Mouse (Mus musculus) c-Kit-positive CD71-negative TER-119-negative erythroid progenitor cells, embryonic 14.5 days (primary cell): Measurements from ENCODE around the gene Arap2.

Experiments
- DNase-seq: peaks from one replicate; pipeline ENCODE4 v3.0.0-alpha.2; 2013; ENCODE audit warnings: low read depth

Arap2 gene

GRCm38 (mm10) chr5:62622848-62623479 lies 143.0 kb downstream of the Arap2 start:
- no peak for DNase-seq

DNA sequence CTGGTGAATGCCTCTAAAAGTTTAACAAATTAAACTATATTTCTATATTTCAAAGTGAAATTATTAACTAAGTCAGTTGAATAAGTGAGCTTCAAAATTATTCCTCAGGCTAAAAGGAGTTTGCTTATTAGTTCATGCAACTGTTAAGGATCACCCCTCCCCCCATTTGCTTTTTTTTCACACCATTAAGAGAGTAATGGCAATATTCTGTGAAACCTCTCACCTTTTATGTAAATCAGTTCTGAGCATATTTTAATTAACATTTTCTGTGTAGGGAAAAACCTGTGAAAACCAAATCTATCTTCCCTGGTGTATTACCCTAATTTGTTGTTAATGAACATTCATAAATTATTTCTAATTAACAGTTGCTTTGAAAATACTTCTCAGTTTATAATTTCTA lies 147.7 kb downstream of the Arap2 start:
- DNase-seq, result no peak

DNA sequence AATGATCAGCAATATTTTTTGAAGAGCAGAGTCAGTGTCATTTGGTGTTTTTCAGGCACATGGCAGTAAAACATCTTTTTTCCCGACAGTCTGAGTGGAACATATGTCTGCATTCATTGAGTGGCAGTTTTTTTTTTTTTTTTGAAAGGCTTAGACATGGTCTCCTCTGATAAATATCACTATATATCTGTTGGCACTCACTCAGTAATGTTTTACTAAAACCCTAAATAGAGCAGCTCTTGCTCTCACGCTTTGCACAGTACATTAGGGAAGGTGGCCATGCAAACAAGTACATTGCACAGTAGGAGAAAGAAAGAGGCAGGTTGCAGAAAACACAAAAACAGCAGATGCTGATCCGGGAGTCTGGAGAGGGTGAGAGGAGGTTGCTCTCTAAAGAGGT lies 154.0 kb downstream of the Arap2 start:
- DNase-seq, result no peak

GRCm38 (mm10) chr5:62587348-62587747 lies 178.6 kb downstream of the Arap2 start:
- no peak for DNase-seq

GRCm38 (mm10) chr5:62582643-62583042 lies 183.3 kb downstream of the Arap2 start:
- no peak for DNase-seq

- DNase-seq, result no peak
These were observed 184.3 kb downstream of the Arap2 start for GRCm38 (mm10) chr5:62581699-62582098.

- no peak for DNase-seq
These were observed 191.6 kb downstream of the Arap2 start for GRCm38 (mm10) chr5:62574336-62574844.
